Mouse (Mus musculus): ENCODE data around the gene Cnot2.

GRCm38 (mm10) chr10:116580591-116581358, 536 bp downstream of the Cnot2 start:
- TF ChIP-seq POLR2A (IDR thresholded peaks at IDR 0.05; ENCODE audit: borderline replicate concordance, extremely low read depth, low read depth, low read length) (no peak), CTCF (IDR thresholded peaks at IDR 0.05; ENCODE audit: insufficient read depth, low read length) (no peak)
